Comparison of ENCODE assay signal across 9 mouse cellular contexts in the genomic region with DNA sequence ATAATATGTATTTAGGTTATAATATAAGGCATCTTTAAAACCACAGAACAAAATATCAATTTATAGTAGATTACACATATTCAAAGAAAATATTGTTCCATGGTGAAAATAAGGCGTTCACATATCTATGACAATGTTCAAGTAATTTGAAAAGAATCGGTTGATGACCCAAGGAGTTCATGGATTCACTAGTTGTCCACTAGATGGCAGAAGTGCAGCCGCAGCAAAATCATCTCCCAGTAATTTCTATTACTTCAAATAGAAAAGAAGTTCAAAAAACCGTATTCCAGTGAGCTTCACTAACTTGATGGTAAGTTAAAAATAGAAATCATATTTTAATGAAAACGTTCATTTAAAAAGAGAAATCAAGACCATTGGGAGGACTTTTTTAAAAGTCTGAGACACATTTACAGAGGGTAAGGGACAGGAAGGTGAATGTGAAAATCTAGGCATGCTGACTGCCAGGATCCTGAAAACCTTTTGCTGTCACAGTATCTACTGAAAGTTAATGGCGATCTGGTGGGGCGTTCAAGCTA. TPM values are rescaled to one million over a fixed set of nuclear protein-coding genes. Genes with fewer than 3 reads are reported as not detected.
DNase-seq lines count a peak whose midpoint lies in the region; ATAC-seq and TF ChIP-seq lines count a peak whose summit lies in the region.
"Had no signal": no experiment of that assay in that cellular context is flagged by ENCODE, and none has a peak within 500 bp of the region (broad histone marks: within the 10 kb centered on the region; RNA-seq: fewer than 3 reads in every experiment).

No protein-coding gene starts in this region.

- TF ChIP-seq POLR2A in limb, embryonic 14.5 days (IDR thresholded peaks at IDR 0.05; ENCODE audit: borderline replicate concordance, extremely low read depth, insufficient read depth, insufficient read length): no peak

- no peaks in the 10 kb centered on the region for H3K36me3 ChIP-seq in ES-E14 (ENCODE audit: control insufficient read depth, insufficient read depth, low read length, poor library complexity, severe bottlenecking)
- no peaks in the 10 kb centered on the region for H3K36me3 ChIP-seq in limb, embryonic 14.5 days (ENCODE audit: control insufficient read depth, insufficient read depth, low read length)
- H3K36me3 ChIP-seq: limb, embryonic 15.5 days had no signal

- no peak overlapping the region for H3K4me3 ChIP-seq in ES-E14 (ENCODE audit: insufficient read depth in 1 of 2, low read depth in 1 of 2, low read length in 2 of 2, poor library complexity in 1 of 2, severe bottlenecking in 1 of 2)
- H3K4me3 ChIP-seq in limb, embryonic 14.5 days (replicated peaks; ENCODE audit: low read length): no peak overlapping the region
- H3K4me3 ChIP-seq: limb, embryonic 15.5 days had no signal

- no peaks in the 10 kb centered on the region for H3K9me3 ChIP-seq in ES-E14 (ENCODE audit: control insufficient read depth, insufficient read depth, low read depth, low read length)
- no peaks in the 10 kb centered on the region for H3K9me3 ChIP-seq in limb, embryonic 14.5 days (ENCODE audit: control insufficient read depth, low read length)
- H3K9me3 ChIP-seq: limb, embryonic 15.5 days had no signal

- WGBS in limb, embryonic 14.5 days: 38% methylated on average over 7 of the region's 7 CpGs

- no peaks in the 10 kb centered on the region for H3K27me3 ChIP-seq in limb, embryonic 14.5 days (ENCODE audit: control insufficient read depth, insufficient read depth, low read length)
- H3K27me3 ChIP-seq: limb, embryonic 15.5 days had no signal

- peak; percentile 17 to 30 for DNase-seq in cerebellum, postnatal 14 days
- no peak for DNase-seq in cerebellum, adult 11-12 months
- peak; percentile 17 for DNase-seq in kidney, postnatal 14 days
- DNase-seq in kidney, adult 18-20 months: no peak
- no peak for DNase-seq in ES-E14 (ENCODE audit: low read depth, low spot score)
- peak; percentile 49 for DNase-seq in limb, embryonic 14.5 days (ENCODE audit: low spot score)
- DNase-seq in testis, postnatal 14 days (ENCODE audit: low spot score): no peak

- no peak overlapping the region for H3K27ac ChIP-seq in ES-E14 (ENCODE audit: insufficient read depth, low read depth, low read length, poor library complexity, severe bottlenecking)
- H3K27ac ChIP-seq in limb, embryonic 14.5 days (replicated peaks; ENCODE audit: low read depth, low read length): no peak overlapping the region
- H3K27ac ChIP-seq: limb, embryonic 15.5 days had no signal

- no peak for ATAC-seq in limb, embryonic 14.5 days (ENCODE audit: low FRiP score, low read depth)
- no peak for ATAC-seq in monocyte, adult 5-6 weeks (replicated peaks; ENCODE audit: insufficient number of reproducible peaks, low FRiP score, low TSS enrichment, poor library complexity, severe bottlenecking)

- no peaks in the 10 kb centered on the region for H3K4me1 ChIP-seq in ES-E14 (ENCODE audit: control insufficient read depth in 2 of 2, insufficient read depth in 2 of 2, low read length in 2 of 2, poor library complexity in 1 of 2)
- H3K4me1 ChIP-seq in limb, embryonic 14.5 days (ENCODE audit: control insufficient read depth, insufficient read depth, low read length): no peaks in the 10 kb centered on the region
- H3K4me1 ChIP-seq: limb, embryonic 15.5 days had no signal

- in situ Hi-C loops in ES-E14 (cut with MboI; ENCODE audit: low sequenced_read_pairs in 2 of 2, unreplicated experiment in 2 of 2): no loop called here

- H3K9ac ChIP-seq in ES-E14 (ENCODE audit: insufficient read depth, low read depth, low read length, poor library complexity, severe bottlenecking): no peak overlapping the region
- H3K9ac ChIP-seq in limb, embryonic 14.5 days (ENCODE audit: low read depth, low read length, severe bottlenecking): no peak overlapping the region
- H3K9ac ChIP-seq: limb, embryonic 15.5 days had no signal

- no peak overlapping the region for H3K4me2 ChIP-seq in limb, embryonic 14.5 days (replicated peaks; ENCODE audit: low read depth, low read length, severe bottlenecking)
- H3K4me2 ChIP-seq: limb, embryonic 15.5 days had no signal

TF ChIP-seq in ES-E14, 5 proteins besides CTCF, POLR2A, EP300 and RAD21:
- TF ChIP-seq MAFK (IDR thresholded peaks at IDR 0.05; ENCODE audit: insufficient read depth, low read depth, low read length) (0 out of 2 replicates have a peak, but pooled peaks have one; percentile 6), ZNF384 (IDR thresholded peaks at IDR 0.05; ENCODE audit: low read depth, low read length) (no peak)

RNA-seq across cellular contexts. Expression of gene Uqcrfs1, which starts 43.2 kb away (rescaled TPM):
- total RNA-seq in ES-E14 (2012; rRNA removed): 73.5 and 104 TPM in 2 replicates
- polyA plus RNA-seq in limb, embryonic 14.5 days (2012; rRNA removed): 113 and 117 TPM in 2 replicates
- 191 and 192 TPM in 2 replicates for polyA plus RNA-seq in limb, embryonic 14.5 days (2014; fragmentation: Nextera tagmentation; extraction: Ambion mirVana)
- total RNA-seq in monocyte, adult 5-6 weeks (2017): 88.3 to 112 TPM (median 102 TPM) in 3 replicates

Comparison
In these comparisons a context has a peak if more than half of its experiments do, and no peak if none do; other contexts are left out.
1. DNase-seq: peak in cerebellum, postnatal 14 days (2 of 2), kidney, postnatal 14 days (single experiment) and limb, embryonic 14.5 days (single experiment); none in cerebellum, adult 11-12 months (single experiment), kidney, adult 18-20 months (single experiment), ES-E14 (single experiment) and testis, postnatal 14 days (single experiment).